In genomic region chr13:108335257-108336003, GRCm38 (mm10) we compare ENCODE assay signal across 16 mouse cellular contexts. TPM values are rescaled to one million over a fixed set of nuclear protein-coding genes. Genes with fewer than 3 reads are reported as not detected.
A peak's percentile ranks its signal among the peaks of the same experiment; 100 is the strongest.
DNase-seq lines count a peak whose midpoint lies in the region; ATAC-seq and TF ChIP-seq lines count a peak whose summit lies in the region.
"Had no signal": no experiment of that assay in that cellular context is flagged by ENCODE, and none has a peak within 500 bp of the region (broad histone marks: within the 10 kb centered on the region; RNA-seq: fewer than 3 reads in every experiment).

No protein-coding gene starts in this region.

- TF ChIP-seq CTCF in E14TG2a.4 (conservative IDR thresholded peaks at IDR 0.05; ENCODE audit: low read length) = no peak

- no peak for DNase-seq in liver, embryonic 13.5 days
- no peak for DNase-seq in adrenal gland, postnatal 14 days
- no peak for DNase-seq in spleen, postnatal 10 days (ENCODE audit: low spot score in 2 of 2)
- no peak for DNase-seq in embryo, embryonic 10 days (ENCODE audit: low spot score)
- DNase-seq: cerebellum, adult 8-10 months; heart, adult 18-20 months; heart, postnatal 4 days; kidney, adult 8-10 months; midbrain, embryonic 14.5 days; spleen, adult 18-20 months had no signal

- H3K4me3 ChIP-seq in liver, embryonic 13.5 days (replicated peaks) = no peak overlapping the region
- no peak overlapping the region for H3K4me3 ChIP-seq in liver, embryonic 12.5 days
- H3K4me3 ChIP-seq in E14TG2a.4 (replicated peaks; ENCODE audit: low read length) = peak overlapping the region; percentile 48; the same call in 1 of the 2 replicates
- H3K4me3 ChIP-seq: liver, embryonic 15.5 days had no signal

- peaks cover 18% of the 10 kb centered on the region for H3K36me3 ChIP-seq in liver, embryonic 13.5 days
- peaks cover 10% of the 10 kb centered on the region for H3K36me3 ChIP-seq in liver, embryonic 12.5 days
- peaks cover 29% of the 10 kb centered on the region for H3K36me3 ChIP-seq in E14TG2a.4 (ENCODE audit: insufficient read depth, low read length)

- peaks cover 10% of the 10 kb centered on the region; the same call in 1 of the 2 replicates for H3K4me1 ChIP-seq in liver, embryonic 13.5 days (replicated peaks)
- peaks cover 6% of the 10 kb centered on the region; the same call in 1 of the 2 replicates for H3K4me1 ChIP-seq in liver, embryonic 12.5 days
- H3K4me1 ChIP-seq in E14TG2a.4 (replicated peaks; ENCODE audit: low read depth, low read length) = peaks cover 20% of the 10 kb centered on the region

- 68% methylated on average over 15 of the region's 15 CpGs for WGBS in liver, embryonic 13.5 days (ENCODE audit: insufficient replicate concordance)
- 79% methylated on average over 15 of the region's 15 CpGs for WGBS in liver, embryonic 12.5 days (ENCODE audit: insufficient replicate concordance)

- no peaks in the 10 kb centered on the region for H3K9me3 ChIP-seq in liver, embryonic 13.5 days (replicated peaks)
- H3K9me3 ChIP-seq in liver, embryonic 12.5 days (replicated peaks) = no peaks in the 10 kb centered on the region
- H3K9me3 ChIP-seq in E14TG2a.4 (ENCODE audit: low read length) = no peaks in the 10 kb centered on the region
- H3K9me3 ChIP-seq: liver, embryonic 15.5 days had no signal

- 0 out of 2 replicates have a peak, but pooled peaks have one; percentile 23 for ATAC-seq in liver, embryonic 13.5 days (ENCODE audit: low read depth)
- no peak for ATAC-seq in liver, embryonic 12.5 days
- ATAC-seq in common myeloid progenitor, adult 5-6 weeks (replicated peaks; ENCODE audit: low read depth, poor library complexity, severe bottlenecking) = peak; percentile 88
- ATAC-seq in megakaryocyte, adult 5-6 weeks (ENCODE audit: poor library complexity, severe bottlenecking) = peak; percentile 79
- ATAC-seq: forebrain, embryonic 16.5 days had no signal

- H3K27ac ChIP-seq in liver, embryonic 13.5 days = no peak overlapping the region
- no peak overlapping the region for H3K27ac ChIP-seq in liver, embryonic 12.5 days
- H3K27ac ChIP-seq: liver, embryonic 15.5 days had no signal

- no peak overlapping the region for H3K4me2 ChIP-seq in liver, embryonic 13.5 days
- H3K4me2 ChIP-seq in liver, embryonic 12.5 days = no peak overlapping the region
- H3K4me2 ChIP-seq: liver, embryonic 15.5 days had no signal

- H3K9ac ChIP-seq in liver, embryonic 13.5 days = no peak overlapping the region
- no peak overlapping the region for H3K9ac ChIP-seq in liver, embryonic 12.5 days
- H3K9ac ChIP-seq: liver, embryonic 15.5 days had no signal

- H3K27me3 ChIP-seq in liver, embryonic 13.5 days = no peaks in the 10 kb centered on the region
- H3K27me3 ChIP-seq in liver, embryonic 12.5 days (replicated peaks) = no peaks in the 10 kb centered on the region
- H3K27me3 ChIP-seq in E14TG2a.4 (ENCODE audit: insufficient read depth, low read length) = no peaks in the 10 kb centered on the region
- H3K27me3 ChIP-seq: liver, embryonic 15.5 days had no signal

RNA-seq across cellular contexts. Expression of gene Depdc1b, which starts 19.3 kb away (rescaled TPM):
- polyA plus RNA-seq in liver, embryonic 13.5 days (2015; fragmentation: Nextera tagmentation; extraction: Ambion mirVana) = 9.7 and 11.9 TPM in 2 replicates
- polyA plus RNA-seq in liver, embryonic 12.5 days (2016; fragmentation: Nextera tagmentation; extraction: Ambion mirVana) = 13.4 and 14.4 TPM in 2 replicates
- 41.4 and 44.4 TPM in 2 replicates for total RNA-seq in common myeloid progenitor, adult 5-6 weeks (2017)
- total RNA-seq in megakaryocyte, adult 5-6 weeks (2015) = 38.3 and 42.7 TPM in 2 replicates
- total RNA-seq in megakaryocyte, adult 5-6 weeks (2017) = 29.6 and 34.7 TPM in 2 replicates
- 3.8 and 3.9 TPM in 2 replicates for total RNA-seq in adrenal gland, postnatal 14 days (2021)
